Comparison of ENCODE assay signal across 8 mouse cellular contexts in genomic region chr7:30956756-30957366, GRCm38 (mm10). TPM values are rescaled to one million over a fixed set of nuclear protein-coding genes. Genes with fewer than 3 reads are reported as not detected.
A peak's percentile ranks its signal among the peaks of the same experiment; 100 is the strongest.
DNase-seq lines count a peak whose midpoint lies in the region; TF ChIP-seq lines count a peak whose summit lies in the region.

Usf2 (minus strand) TSS chr7:30956803.

- 0% methylated on average over 55 of the region's 82 CpGs for WGBS in cerebellum, adult 2 months

- peak; percentile 85 for DNase-seq in Muller cell, postnatal 12 days (ENCODE audit: inconsistent ontology term)
- DNase-seq in cerebellum, adult 2 months, result peak; percentile 83 to 85
- peak; percentile 64 for DNase-seq in forelimb bud, embryonic 11.5 days (ENCODE audit: low read depth, low spot score)
- DNase-seq in heart, postnatal 4 days, result peak; percentile 84
- peak; percentile 82 for DNase-seq in layer of hippocampus, adult 9-11 months
- DNase-seq in lung, postnatal 14 days, result peak; percentile 78
- DNase-seq in retina, postnatal 1 day, result peak; percentile 91
- DNase-seq in urinary bladder, adult 2 months (ENCODE audit: low spot score), result peak; percentile 66

- no peak for TF ChIP-seq POLR2A in cerebellum, adult 2 months (IDR thresholded peaks at IDR 0.05; ENCODE audit: borderline replicate concordance, insufficient read depth, low read length)

- peaks cover 18% of the 10 kb centered on the region for H3K4me1 ChIP-seq in cerebellum, adult 2 months (ENCODE audit: control insufficient read depth, insufficient read depth, low read length)

- no peak for TF ChIP-seq CTCF in cerebellum, adult 2 months (IDR thresholded peaks at IDR 0.05; ENCODE audit: borderline replicate concordance, insufficient read depth, low read depth, low read length)

- H3K27me3 ChIP-seq in cerebellum, adult 2 months (ENCODE audit: control insufficient read depth, insufficient read depth, low read length), result no peaks in the 10 kb centered on the region

- peak within 1 kb of the TSS; percentile 99 for H3K27ac ChIP-seq in cerebellum, adult 2 months (ENCODE audit: insufficient read depth, low read length)

- H3K4me3 ChIP-seq in cerebellum, adult 2 months (replicated peaks; ENCODE audit: insufficient read depth, low read depth, low read length), result peak within 1 kb of the TSS; percentile 91

RNA-seq across cellular contexts. Expression of gene Usf2, which starts in this region (rescaled TPM):
- 226 and 230 TPM in 2 replicates for polyA plus RNA-seq in cerebellum, adult 2 months (2012; rRNA removed)
- total RNA-seq in heart, postnatal 4 days (2021), result 100 to 1,000 TPM; 100 to 103 TPM
- polyA plus RNA-seq in urinary bladder, adult 2 months (2012; rRNA removed), result 109 and 118 TPM in 2 replicates

Comparison
In these comparisons a context has a peak if more than half of its experiments do, and no peak if none do; other contexts are left out.
1. Peak in every context shown above with its lines: DNase-seq, H3K4me3 ChIP-seq and H3K27ac ChIP-seq.